Mouse (Mus musculus) mouse embryonic stem cell (cell line): ENCODE data around the gene Mbd5.

Experiments
- in situ Hi-C, 2 experiments: fragments of 300-500 bp; cut with MboI; formaldehyde crosslinking; loops; 1 replicate in 1 of 2; 3 replicates in 1 of 2; pipeline ENCODE4 v1.14.3; 2019 to 2020; ENCODE audit warnings: low sequenced_read_pairs in 2 of 2, low pct_unique_long_range_greater_than_20kb in 1 of 2, mixed read lengths in 1 of 2; ENCODE audit not compliant: unreplicated experiment in 1 of 2

Mbd5 gene

GRCm38 (mm10) chr2:49372586-49372985, 423.3 kb downstream of the Mbd5 start:
- in situ Hi-C loops = loop anchor here in 1 of 2 experiments (5.0 kb wide), 1 partner anchor 60 kb away; no protein-coding TSS in a partner anchor
